Mouse (Mus musculus): ENCODE results near the gene Ablim1.
"Not testable (repeated sequence)": the region's sequence is repeated elsewhere in the genome, so short reads cannot be mapped to it uniquely, and the experiment has no call there.

The Ablim1 gene

DNA sequence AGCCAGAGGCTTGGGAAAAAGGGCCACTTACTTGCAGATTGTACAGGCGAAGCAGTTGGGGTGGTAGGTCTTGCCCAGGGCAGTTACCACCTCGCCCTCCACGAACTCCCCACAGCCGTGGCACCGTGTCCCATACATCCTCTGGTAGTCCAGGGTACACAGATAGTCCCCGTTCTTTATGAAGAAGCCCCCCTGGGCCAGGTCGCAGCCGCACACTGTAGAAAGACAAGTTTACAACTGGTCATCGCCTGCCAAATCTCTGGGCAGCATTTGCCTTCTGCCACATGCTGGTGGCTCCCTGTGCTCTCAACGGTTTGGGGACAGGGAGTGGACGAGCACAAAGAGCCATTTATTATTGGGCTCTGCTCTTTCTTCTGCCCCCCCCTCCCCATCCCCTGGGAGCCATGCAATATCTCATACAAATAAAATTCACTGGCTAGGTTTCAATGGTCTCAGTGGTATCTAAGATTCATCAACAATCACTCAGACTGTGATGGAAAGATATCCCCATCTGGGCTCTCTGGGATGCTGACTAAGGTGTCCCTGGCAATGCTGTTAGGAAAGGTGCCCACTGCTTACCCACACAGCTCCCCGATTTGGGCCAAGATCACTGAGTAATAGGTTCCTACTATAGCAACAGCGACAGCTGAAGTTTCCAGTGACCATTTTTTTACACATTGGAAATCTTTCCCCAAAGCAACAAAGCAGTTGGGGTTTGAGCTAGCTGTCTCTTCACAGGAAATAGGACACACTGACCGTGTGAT, 159.4 kb downstream of the Ablim1 start:
- no peak for DNase-seq (ENCODE audit: low spot score)

DNA sequence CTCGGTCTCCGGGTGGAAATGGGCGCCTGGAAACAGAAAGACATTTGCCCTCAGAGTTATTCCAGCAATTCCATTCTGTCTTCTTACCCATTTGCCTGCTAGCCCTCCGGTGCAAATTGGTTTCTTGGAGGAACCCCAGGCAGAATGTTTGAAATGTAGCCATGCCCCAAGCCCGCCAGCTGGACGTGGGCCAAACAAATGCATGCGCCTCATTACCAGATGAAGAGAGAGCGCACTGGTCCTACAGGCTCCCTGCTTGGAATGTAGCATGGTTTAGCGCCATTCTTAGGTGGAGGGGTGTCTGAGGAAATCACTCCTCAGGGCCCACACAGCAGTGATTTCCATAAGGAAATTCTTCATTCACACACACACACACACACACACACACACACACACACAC, 162.4 kb downstream of the Ablim1 start:
- no peak for DNase-seq (ENCODE audit: low spot score)

DNA sequence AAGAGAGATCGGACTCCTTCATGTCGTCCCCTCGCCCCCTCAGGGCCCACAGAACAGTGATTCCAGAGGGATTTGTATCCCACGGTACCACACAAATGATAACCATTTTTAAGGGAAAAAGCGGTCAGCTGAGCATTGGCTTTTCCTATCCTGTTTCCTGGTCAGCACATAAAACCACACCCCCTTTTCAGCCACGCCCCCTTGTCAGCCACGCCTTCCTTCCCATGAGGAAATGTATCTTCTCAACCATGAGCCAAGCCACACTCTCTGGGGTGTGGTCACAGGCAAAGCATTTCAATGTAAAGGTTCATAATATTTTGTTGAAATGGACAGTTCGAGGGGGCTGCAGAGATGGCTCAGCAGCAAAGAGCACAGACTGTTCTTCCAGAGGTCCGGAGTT, 163.2 kb downstream of the Ablim1 start:
- no peak for DNase-seq (ENCODE audit: low spot score)

DNA sequence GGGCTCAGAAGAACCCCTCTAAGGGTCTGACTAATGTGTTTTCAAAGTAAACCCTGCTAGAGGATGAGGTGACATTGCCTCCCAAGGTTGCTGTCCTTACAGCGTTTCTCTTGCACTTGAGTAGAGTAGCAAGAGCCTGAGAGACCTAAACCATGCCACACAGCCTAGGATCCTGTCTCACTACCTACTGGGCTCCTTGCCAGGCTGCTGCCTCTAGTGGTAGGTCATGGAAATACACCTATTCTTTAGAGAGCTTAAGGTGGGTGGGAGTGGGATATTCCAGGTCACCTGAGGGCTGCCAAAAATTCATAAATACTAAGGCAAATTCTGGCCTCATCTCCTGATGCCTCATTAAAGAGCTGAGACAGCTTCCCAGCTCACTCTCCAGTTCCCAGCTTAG, 164.4 kb downstream of the Ablim1 start:
- no peak for DNase-seq (ENCODE audit: low spot score)

DNA sequence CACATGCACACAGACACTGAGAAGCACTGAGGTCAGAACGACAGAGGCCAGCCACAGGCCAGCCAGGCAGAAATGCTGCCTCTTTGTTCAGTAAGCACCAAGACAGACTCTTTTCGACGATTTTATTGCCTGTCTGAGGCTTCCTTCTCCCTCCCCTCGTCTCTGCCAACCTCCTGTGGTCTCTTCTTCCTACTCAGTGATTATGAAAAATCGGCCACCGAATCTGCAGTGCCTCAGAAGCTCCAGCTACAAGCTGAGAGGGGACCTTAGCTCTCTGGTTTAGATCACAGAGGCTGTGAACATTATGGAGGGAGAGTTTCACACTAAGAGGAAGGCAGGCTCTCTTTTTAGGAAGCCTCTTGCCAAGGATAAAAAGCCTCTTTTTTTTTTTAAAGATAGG, 167.0 kb downstream of the Ablim1 start:
- no peak for DNase-seq (ENCODE audit: low spot score)

DNA sequence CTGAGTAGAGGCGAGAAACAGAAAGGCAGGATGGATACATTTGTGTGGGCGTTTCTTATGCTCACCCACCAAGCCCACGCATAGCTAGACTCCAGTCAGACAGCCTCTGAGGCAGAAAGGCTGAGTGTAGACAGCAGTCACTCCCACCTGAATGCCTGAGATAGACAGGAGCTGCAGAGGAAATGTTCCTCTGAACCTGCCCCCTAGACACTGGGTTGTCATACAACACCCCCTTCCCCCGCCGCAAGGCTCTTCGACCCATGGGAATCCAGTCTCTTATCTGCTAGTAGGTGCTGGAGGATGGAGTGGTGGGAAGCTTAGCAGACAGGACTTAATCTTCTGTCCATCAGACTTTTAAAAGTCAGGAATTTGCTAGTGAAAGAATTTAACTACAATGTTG, 167.8 kb downstream of the Ablim1 start:
- DNase-seq (ENCODE audit: low spot score): peak; percentile 49

DNA sequence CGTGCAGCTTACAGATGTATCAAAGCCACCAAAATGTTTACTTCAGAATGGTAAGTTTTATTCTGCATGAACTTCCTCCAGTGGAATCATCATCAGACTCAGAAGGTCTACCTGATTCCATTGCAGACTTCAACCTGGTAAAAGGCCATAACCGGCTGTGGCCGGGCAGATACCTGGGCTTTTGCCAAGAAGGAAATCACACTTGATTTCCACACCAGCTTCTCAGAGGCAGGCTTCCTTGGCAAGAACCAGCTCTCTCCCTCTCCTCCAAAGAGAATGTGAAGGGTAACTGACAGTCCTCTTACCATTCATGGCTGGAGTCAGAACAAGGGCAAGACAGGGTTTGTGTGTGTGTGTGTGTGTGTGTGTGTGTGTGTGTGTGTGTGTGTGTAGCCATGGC, 171.1 kb downstream of the Ablim1 start:
- DNase-seq (ENCODE audit: low spot score): no peak

DNA sequence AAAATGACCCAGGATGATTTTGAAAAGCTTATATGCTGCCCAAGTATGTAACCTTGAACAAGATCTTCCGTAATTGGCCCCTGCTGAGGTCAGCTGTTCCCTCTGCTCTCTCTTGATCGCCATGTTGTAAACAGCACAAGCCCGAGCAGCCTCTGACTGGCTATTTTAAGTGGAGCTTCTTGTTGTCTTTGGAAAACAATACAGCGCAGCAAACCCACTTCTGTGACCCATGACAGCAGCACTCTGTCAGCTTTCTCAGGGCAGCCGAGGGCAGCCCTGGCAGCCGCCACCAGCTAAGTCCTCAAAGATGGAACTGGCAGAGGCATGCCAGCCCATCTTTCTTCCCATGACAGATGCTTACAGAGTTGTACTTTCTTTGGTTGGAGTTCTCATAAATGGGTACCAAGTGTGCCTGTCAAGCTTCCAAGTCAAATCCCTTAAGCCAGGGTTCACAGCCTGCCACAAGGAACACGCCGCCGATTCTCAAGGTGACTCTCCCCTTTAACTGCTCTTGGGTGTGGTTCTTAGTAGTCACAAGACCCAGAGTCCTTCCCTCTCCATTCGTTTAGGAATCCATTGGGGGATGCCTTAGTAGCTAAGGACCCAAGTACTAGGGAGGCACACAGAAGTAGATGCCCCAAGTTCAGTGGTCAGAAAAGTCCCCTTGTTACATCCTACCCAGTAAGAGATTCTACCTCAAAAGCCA, 172.8 kb downstream of the Ablim1 start:
- DNase-seq (ENCODE audit: low spot score): no peak

DNA sequence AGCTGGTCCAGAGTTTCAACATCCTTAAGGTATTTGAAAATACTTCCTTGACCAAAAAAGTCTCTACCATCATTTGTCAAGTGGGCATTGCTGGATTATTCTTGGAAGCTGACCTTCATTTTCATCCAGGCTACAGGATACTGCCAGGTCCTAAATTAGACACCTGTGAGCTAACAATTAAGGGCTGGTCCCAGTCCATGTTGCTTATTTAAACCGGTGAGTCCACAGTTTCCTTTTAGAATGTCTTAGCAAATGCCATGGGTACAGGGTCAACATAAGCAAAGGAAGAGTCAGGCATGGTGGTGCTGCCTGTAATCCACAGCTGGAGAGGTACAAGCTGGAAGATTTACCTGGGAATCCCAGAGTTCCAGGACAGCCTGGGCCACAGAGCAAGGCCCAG, 173.8 kb downstream of the Ablim1 start:
- DNase-seq (ENCODE audit: low spot score): no peak

DNA sequence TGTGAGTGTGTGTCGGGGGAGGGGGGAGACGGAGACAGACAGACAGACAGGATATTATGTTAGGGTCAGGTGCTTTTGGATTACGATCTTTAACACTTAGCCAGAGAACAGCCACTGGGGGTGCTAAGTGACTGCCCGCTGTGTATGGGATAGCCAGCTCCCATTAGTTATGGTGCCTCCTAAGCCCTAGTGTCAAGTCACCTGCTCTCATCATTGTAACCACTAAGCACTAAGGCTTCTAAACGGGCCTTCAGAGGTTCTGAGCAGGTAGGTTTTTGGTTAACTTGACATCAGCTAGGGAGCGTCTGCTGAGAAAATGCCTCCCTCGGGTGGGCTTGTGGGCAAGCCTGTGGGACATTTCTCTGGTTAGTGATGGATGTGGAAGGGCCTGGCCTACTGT, 174.6 kb downstream of the Ablim1 start:
- DNase-seq (ENCODE audit: low spot score): no peak

DNA sequence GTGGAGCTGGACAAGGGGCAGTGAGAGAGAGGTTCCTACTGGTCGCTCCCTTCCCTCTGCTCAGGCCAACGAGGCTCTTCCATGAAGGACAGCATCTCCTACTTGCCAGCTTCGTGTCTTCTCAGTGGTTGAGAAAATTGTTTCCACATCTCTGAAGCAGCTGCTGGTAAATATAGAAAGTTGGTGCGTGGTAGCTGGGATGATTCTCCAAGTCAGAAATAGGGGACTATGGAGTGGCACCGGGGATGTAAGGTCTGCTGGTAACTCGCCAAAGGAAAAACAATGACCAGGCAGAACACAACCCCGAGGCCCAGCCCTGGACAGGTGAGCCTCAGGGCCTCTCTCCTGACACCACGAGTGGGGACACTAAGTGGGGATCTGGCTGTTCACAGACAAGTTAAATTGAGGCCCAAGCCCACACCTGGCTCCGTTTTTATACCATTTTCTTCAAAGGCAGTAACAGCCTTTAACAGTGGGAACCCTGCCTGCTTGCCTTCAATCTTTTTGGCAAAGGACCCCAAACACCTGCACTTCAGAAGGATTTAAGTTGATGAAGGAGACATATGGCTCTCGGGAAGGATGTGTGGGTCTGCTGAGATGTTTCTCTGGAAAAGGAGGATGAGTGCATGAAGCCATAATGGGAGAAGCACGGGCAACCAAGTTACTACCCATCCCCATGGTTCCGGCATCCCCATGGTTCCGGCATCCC, 175.7 kb downstream of the Ablim1 start:
- no peak for DNase-seq (ENCODE audit: low spot score)

DNA sequence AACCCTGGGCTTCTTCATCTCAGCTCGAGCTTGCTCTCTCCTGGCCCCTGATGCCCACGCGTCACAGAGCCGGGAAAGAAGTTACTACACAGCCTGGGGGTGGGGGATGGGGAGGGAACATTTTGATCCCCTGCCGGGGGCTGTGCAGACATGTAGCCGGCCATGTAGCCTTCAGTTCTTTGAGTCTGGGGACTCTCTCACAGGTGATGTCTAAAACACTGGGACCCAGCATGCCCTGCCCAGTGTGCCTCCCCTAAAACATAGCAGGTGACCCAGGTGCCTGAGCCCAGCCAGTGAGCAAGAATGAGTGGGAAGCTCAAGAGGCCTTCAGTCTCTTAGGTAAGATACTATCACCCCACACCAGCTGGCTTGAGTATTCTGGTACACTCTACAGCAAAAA, 176.2 kb downstream of the Ablim1 start:
- DNase-seq (ENCODE audit: low spot score): no peak

DNA sequence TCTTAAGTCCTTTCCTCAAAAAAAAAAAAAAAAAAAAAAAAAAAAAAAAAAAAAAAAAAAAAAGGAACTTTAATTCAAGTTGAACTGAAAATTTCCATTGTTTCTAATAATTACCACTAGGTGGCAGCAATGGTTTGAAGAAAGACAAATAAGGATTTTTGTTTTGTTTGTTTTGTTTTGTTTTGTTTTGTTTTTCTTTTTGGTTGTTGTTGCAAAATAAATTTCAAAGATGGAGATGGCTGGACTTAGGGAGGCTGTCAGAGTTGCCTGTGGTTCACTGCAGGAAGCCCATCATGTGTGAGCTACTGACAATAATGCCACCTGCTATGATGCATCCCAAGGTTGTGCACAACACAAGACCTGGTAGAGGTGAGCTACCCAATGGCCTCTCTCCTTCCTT, 176.7 kb downstream of the Ablim1 start:
- DNase-seq (ENCODE audit: low spot score): no peak

DNA sequence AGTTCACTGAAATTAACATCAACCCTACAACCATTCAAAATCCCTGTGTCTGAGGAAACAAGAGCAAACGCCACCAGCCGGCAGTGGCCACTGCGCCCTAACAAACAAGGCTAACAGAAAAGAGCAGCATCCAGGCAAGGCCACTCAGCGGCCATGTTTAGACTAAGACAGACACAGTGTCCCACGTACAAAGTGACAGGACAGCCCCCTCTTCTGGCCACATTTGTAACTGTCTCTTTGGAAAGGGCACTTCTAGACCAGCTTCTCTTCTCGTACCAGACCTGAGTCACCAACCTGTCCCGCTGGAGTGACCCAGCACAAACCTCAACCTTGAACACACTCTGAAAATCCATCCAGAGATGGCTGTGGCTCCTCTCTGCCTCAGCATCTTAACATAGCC, 178.5 kb downstream of the Ablim1 start:
- no peak for DNase-seq (ENCODE audit: low spot score)

DNA sequence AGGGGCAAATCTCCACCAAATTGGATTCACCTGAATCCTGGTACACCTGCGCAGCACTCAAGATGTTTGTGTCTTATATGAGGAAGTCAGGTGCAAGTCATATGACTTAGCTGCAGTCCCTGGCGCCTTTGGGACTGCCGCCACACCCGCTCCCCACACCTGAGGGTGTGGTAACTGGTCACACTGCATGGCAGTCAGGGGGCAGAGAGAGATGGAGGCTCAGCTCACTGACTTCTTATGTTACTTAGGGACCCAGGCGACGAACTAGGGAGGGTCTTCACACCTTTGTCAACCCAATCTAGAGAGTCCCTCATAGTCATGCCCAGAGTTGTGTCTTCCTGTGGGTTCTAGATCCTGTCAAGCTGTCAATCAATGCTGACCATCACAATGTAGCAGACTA, 179.1 kb downstream of the Ablim1 start:
- not testable (repeated sequence) for DNase-seq (ENCODE audit: low spot score)

DNA sequence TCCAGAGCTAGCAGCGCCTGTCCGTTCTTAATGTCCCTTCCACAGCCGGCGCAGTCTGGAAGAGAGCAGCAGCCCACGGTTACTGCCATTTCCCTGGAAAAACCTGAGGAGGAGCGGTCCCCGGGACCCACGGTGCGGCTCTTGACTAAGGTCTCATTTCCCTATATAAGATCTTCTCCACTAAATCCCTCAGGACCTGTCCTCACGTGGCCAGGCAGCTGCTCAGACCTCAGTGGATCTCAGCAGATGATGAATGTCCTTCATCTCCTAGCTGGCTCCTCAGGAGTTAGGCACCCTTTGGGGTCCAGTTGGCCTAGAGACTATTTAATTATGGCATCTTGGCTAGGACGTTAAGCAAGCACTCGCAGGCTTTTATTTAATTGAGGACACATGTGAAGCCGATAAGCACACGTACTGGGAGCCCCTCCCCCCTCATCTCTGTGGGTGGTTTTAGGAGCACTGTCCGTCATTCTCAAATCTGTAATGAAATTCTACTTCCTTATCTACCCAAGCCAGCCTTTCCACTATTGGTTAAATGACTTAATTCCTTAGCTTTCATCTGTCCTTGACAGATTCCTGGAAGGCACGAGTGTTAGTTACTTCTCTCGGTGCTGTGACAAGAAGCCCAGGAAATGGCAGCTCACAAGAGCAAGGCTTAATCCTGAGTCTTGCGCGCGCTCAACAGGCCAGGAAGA, 179.9 kb downstream of the Ablim1 start:
- DNase-seq (ENCODE audit: low spot score): no peak

DNA sequence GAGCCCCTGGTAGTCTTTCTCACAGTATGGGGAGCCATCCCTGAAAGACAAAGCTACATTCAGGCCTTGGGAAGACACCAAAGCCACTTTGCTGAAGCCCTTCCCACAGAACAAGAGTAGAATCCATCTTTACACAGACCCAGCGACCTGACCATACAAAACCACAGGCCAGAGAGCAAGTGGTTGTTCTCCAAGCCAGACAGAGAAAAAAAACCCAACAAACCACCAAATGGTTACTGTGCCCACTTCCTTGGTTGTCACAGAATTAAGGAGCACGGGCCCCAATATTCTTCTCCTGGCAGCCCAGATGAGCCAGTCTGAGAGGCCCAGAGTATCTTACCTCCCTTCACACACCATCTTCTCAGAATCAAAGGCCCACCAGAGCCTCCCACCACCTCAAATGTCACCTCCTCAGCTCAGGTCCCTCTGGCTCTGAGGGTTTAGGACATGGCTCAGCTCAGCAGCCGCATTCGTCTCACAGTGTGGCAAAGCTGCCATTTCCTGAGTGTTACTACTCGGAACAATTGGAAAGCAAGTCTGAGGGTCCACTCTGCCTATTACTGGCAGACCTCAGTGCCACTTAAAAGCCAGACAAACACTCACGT, 181.7 kb downstream of the Ablim1 start:
- DNase-seq (ENCODE audit: low spot score): no peak

DNA sequence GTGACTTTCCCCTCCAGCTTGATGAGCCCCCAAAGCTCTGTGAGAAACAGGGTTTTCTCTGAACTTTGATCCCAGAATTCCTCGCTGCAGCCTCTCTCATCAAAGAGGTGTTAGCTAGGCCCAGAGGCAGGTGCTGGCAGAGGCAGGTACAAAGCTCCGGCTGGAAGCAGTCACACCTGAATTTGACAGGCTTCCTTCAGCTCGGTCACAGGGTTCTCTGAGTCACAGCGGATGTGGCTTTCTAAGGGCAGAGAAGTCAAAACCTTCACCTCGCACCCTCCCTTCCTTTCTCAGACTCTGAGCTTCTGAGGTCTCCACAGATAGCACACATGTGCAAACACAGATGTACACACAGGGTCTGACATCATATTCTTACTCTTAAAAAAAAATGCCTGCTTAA, 182.4 kb downstream of the Ablim1 start:
- no peak for DNase-seq (ENCODE audit: low spot score)

DNA sequence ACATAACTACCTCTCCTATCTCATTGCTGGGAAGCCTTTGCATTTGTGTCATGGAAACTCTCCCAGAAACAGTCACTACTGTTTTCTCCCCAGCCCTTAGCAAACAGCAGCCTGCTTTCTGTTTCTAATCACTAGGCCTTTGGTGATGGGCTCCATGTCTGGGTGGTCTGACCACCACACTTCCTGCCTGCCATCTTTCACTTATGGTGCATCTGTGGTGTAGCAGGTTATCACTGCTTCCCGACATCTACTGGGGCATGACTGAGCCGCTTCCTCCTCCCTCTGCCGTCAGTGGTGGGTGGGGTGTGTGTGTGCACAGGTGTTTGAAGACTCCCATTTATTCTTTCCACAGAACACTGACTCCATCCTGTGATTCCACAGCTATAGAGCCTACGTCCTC, 183.4 kb downstream of the Ablim1 start:
- DNase-seq (ENCODE audit: low spot score): no peak

DNA sequence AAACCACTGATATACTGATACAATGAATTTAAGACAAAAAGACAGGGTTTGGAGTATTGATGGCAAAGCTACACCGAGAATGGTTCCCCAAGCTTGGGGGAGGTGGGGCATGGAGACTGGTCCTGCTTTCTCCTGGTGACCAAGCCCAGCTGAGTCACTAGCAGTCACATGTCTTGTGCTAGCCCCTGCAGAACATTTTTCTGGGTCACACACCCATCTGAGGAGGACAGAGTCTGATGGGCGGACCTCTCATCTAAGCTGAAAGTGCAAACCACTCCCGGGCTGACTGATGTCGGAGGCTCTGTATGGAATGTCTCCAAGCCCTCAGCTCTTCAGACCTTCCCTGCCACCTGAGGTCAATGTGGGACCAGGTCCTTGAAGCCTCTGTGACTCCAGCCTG, 184.1 kb downstream of the Ablim1 start:
- DNase-seq (ENCODE audit: low spot score): no peak

DNA sequence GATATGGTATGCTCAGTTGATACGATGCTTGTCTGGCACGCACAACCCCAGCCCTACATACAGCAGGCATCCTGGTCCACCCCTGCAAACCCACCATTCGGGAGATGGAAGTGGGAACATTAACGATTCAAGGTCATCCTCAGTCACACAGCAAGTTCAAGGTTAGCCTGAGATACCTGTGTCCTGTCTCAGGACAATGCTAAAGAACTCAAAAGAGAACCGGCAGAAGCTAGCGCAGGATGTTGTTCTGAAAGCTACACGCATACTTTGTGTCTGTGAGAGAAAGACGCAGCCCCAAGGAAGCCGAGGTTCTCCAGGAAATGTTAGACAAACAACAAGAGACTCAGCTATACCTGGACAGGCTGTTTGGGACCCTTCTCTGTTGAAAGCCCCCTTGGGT, 185.0 kb downstream of the Ablim1 start:
- DNase-seq (ENCODE audit: low spot score): no peak

DNA sequence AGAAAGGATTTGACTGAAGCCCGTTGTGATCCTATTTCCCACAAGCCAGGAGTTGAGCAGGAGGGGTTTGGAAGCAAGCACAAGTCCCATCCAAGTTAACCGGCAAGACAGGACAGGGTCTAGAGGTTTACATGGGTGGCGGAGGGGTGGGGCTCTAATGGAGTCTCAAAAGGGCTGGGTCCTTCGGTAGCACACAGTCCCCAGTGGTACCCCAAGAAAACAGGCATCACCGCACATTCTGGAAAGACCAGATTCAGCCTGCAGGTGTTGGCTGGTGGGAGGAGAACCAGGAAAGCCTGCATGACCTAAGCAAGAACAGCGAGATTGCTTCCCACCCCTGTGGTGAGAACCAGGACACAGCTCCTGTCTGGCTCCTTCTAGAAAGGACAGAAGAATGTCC, 186.7 kb downstream of the Ablim1 start:
- DNase-seq (ENCODE audit: low spot score): no peak

Measured in yolk sac, embryonic 10.5 days (tissue).